Mouse (Mus musculus) lung, postnatal 10 days (tissue): Measurements from ENCODE around the gene Gm11565.
"Not testable (repeated sequence)": the region's sequence is repeated elsewhere in the genome, so short reads cannot be mapped to it uniquely, and the experiment has no call there.

Experiments used
- DNase-seq: peaks from one replicate; pipeline ENCODE4 v3.0.0; 2021

Gene Gm11565

GRCm38 (mm10) chr11:99914451-99914850, at the start of gene Gm11565:
Gene Gm11565, plus strand, starts transcription at chr11:99914751.
- DNase-seq, result no peak

- not testable (repeated sequence) for DNase-seq
Observed at GRCm38 (mm10) chr11:99873089-99873488, 41.5 kb upstream of the Gm11565 start, which contains the start of gene Krtap9-1. Gene Krtap9-1, plus strand, starts transcription at chr11:99873389.

GRCm38 (mm10) chr11:99878887-99879286, 35.7 kb upstream of the Gm11565 start, which contains the start of gene Gm11567:
Gene Gm11567, plus strand, starts transcription at chr11:99879187.
- not testable (repeated sequence) for DNase-seq

GRCm38 (mm10) chr11:99907620-99908019, 6.9 kb upstream of the Gm11565 start, which contains the start of gene Krtap31-1:
Gene Krtap31-1, plus strand, starts transcription at chr11:99907920.
- DNase-seq, result no peak

GRCm38 (mm10) chr11:99935991-99936390, 21.4 kb downstream of the Gm11565 start, which contains the start of gene Krtap31-2:
Gene Krtap31-2, plus strand, starts transcription at chr11:99936291.
- DNase-seq, result no peak

GRCm38 (mm10) chr11:99937751-99938264, 23.3 kb downstream of the Gm11565 start:
- DNase-seq, result no peak

- no peak for DNase-seq
Observed at GRCm38 (mm10) chr11:99948175-99948574, 33.6 kb downstream of the Gm11565 start, which contains the start of gene Krtap9-5. Gene Krtap9-5, plus strand, starts transcription at chr11:99948475.

- DNase-seq, result no peak
Observed at GRCm38 (mm10) chr11:99964213-99964612, 49.7 kb downstream of the Gm11565 start.
